Mouse (Mus musculus) heart, adult 2 months (tissue): ENCODE results near the gene Atp2b2.

Source experiments
- CTCF ChIP-seq: fragments of 200-600 bp; IDR thresholded peaks from 2 replicates; pipeline ENCODE4 v1.8.1; 2022; ENCODE audit warnings: antibody characterized with exemption, mild to moderate bottlenecking, moderate library complexity
- EP300 ChIP-seq: fragments of 200-500 bp; IDR thresholded peaks from 2 replicates; pipeline ENCODE4 v1.6.1; 2011; ENCODE audit warnings: low read depth, low read length, control low read depth; ENCODE audit not compliant: insufficient read depth
- POLR2A ChIP-seq: fragments of 200-500 bp; IDR thresholded peaks from 2 replicates; pipeline ENCODE4 v1.6.1; 2011; ENCODE audit warnings: mild to moderate bottlenecking, low read depth, low read length, control low read depth; ENCODE audit not compliant: insufficient read depth

DNA sequence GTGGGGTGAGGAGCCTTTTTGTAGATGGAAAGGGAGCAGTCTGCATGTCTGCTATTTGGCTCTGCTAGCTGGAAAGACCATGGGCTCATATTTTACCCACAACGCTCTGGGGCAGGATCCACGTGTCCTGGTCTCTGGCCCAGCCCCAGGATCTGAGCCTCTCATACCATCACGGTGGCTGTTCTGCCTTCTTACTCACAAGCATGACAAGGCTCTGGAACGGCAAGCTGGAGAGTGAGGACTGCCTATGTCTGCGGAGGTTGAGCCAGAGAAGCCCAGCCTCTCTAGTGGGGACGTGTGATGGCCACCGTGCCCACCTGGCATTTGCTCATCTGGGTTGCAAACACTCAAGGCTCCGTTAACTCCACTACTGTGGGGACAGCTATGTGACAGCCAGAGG lies 63.7 kb downstream of the Atp2b2 start:
- TF ChIP-seq CTCF (no peak), EP300 (no peak), POLR2A (no peak)
